Mouse (Mus musculus): ENCODE data around the gene Rack1.

DNA sequence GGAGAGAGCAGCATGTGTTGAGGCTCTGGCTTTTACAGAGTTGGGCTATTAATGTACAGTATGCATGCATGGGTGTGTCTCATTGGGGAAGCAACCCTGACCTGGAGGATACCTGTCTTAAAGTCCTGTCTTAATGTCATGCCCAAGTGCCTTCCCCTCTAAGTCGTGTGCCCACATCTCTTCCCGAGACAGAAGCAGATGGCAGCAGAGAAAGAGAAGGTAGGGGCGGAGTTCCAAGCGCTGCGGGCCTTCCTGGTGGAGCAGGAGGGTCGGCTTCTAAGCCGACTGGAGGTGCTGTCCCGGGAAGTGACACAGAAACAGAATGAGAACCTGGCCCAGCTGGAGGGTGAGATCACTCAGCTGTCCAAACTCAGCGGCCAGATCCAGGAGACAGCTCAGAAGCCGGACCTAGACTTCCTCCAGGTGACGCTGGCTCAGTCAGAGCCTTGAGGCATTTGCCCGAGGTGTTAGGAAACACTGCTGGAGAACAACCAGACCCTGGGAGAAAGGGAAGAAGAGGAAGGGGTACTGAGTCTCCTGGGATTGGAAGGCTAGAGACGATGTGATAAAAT, 45.2 kb downstream of the Rack1 start:
- TF ChIP-seq CTCF (IDR thresholded peaks at IDR 0.05; ENCODE audit: low read depth, low read length), result no peak
- TF ChIP-seq POLR2A (IDR thresholded peaks at IDR 0.05; ENCODE audit: insufficient read depth, low read length), result no peak
- TF ChIP-seq EP300 (IDR thresholded peaks at IDR 0.05; ENCODE audit: insufficient read depth, low read depth, low read length), result no peak

All from ES-Bruce4 (cell line).